Mouse (Mus musculus) spleen, adult 2 months (tissue): ENCODE measurements at regions not wholly inside any gene's neighbourhood (a gene's known extent, or its start where the extent isn't known, plus 50 kb on each side); places are given as distances from the start of the nearest gene placed in this dataset.

ENCODE experiments used
- CTCF ChIP-seq: fragments of 200-500 bp; IDR thresholded peaks from 2 replicates; pipeline ENCODE4 v1.5.1; 2011; ENCODE audit warnings: mild to moderate bottlenecking, inconsistent platforms; ENCODE audit not compliant: insufficient read depth, insufficient read length, insufficient replicate concordance; ENCODE audit errors: extremely low read depth
- POLR2A ChIP-seq: fragments of 200-500 bp; IDR thresholded peaks from 2 replicates; pipeline ENCODE4 v1.6.1; 2011; ENCODE audit warnings: low read depth, low read length, inconsistent platforms

DNA sequence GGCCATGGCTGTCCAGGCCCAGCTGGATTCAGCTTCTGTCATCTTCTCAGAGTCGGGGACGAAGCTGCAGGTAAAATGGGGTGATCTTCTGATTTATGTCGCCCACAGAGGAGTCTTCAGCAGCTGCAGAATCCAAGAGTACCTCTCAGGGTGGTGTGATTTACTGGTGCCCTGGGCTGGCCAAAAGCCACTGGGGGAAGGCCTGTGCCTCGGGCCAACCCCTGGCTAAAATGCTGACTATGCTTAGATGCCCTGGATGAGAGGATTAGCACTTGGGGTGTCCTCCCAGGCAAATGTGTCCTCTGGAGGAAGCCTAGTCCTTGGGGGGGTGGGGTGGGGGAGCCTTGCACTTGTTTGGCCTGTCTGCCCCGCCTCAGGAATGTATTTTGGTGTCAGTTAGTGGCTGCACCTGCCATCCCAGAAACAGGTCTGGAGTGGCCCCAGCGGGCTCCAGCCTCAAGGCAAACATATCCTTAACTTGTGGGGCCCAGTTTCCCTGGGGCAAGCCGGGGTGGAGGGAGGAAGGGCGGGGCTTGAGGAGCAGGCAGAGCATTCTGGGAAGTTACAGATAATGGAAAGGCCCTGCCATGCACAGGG, 123.2 kb downstream of the Maf start:
- TF ChIP-seq CTCF (no peak), POLR2A (no peak)
